Mouse (Mus musculus) urinary bladder, postnatal 4 days (tissue): ENCODE data around the gene Chuk.
"Not testable (repeated sequence)": the region's sequence is repeated elsewhere in the genome, so short reads cannot be mapped to it uniquely, and the experiment has no call there.

Experiments
- DNase-seq, 2 experiments: peaks; one replicate each; pipeline ENCODE4 v3.0.0; 2021 to 2022; ENCODE audit warnings: low spot score in 2 of 2

Gene Chuk

GRCm38 (mm10) chr19:44106831-44107660 is at the start of gene Chuk:
TSS of gene Chuk (minus strand) at chr19:44107480.
- DNase-seq, result peak; percentile 91 to 98

- no peak for DNase-seq
Observed at GRCm38 (mm10) chr19:44157005-44157404, 49.7 kb upstream of the Chuk start.

- no peak for DNase-seq
Observed at GRCm38 (mm10) chr19:44153781-44154180, 46.5 kb upstream of the Chuk start.

- no peak for DNase-seq
Observed at GRCm38 (mm10) chr19:44148991-44149390, 41.7 kb upstream of the Chuk start.

GRCm38 (mm10) chr19:44148345-44148744 is 41.1 kb upstream of the Chuk start:
- DNase-seq, result no peak

- no peak for DNase-seq
Observed at GRCm38 (mm10) chr19:44146951-44147350, 39.7 kb upstream of the Chuk start.

- DNase-seq, result no peak
Observed at GRCm38 (mm10) chr19:44146568-44146879, 39.2 kb upstream of the Chuk start.

- peak; percentile 81 to 85 for DNase-seq
Observed at GRCm38 (mm10) chr19:44145702-44146567, 38.7 kb upstream of the Chuk start, which contains the start of gene Bloc1s2. TSS of gene Bloc1s2 (minus strand) at chr19:44146446.

GRCm38 (mm10) chr19:44144366-44144765 is 37.1 kb upstream of the Chuk start:
- DNase-seq, result no peak

GRCm38 (mm10) chr19:44135960-44136485 is 28.7 kb upstream of the Chuk start:
- no peak for DNase-seq

- peak; percentile 77 to 88 for DNase-seq
Observed at GRCm38 (mm10) chr19:44135072-44135959, 28.0 kb upstream of the Chuk start, which contains the start of gene Cwf19l1. TSS of gene Cwf19l1 (minus strand) at chr19:44135876.

- no peak for DNase-seq
Observed at GRCm38 (mm10) chr19:44132917-44133316, 25.6 kb upstream of the Chuk start.

GRCm38 (mm10) chr19:44128560-44128959 is 21.3 kb upstream of the Chuk start:
- DNase-seq, result no peak

GRCm38 (mm10) chr19:44127729-44128497 is 20.6 kb upstream of the Chuk start:
- no peak for DNase-seq

GRCm38 (mm10) chr19:44121137-44121536 is 13.9 kb upstream of the Chuk start:
- no peak for DNase-seq

- DNase-seq, result not testable (repeated sequence)
Observed at GRCm38 (mm10) chr19:44120686-44121085, 13.4 kb upstream of the Chuk start.

GRCm38 (mm10) chr19:44117793-44118192 is 10.5 kb upstream of the Chuk start:
- no peak for DNase-seq

- no peak for DNase-seq
Observed at GRCm38 (mm10) chr19:44111706-44112105, 4.4 kb upstream of the Chuk start.

- no peak for DNase-seq
Observed at GRCm38 (mm10) chr19:44110356-44110755, 3.1 kb upstream of the Chuk start.

- DNase-seq, result no peak
Observed at GRCm38 (mm10) chr19:44108996-44109395, 1.7 kb upstream of the Chuk start.
